Mouse (Mus musculus) lung, embryonic 14.5 days (tissue): ENCODE measurements around the gene 2200002D01Rik. TPM values are rescaled to one million over a fixed set of nuclear protein-coding genes. Genes with fewer than 3 reads are reported as not detected.
A peak's percentile ranks its signal among the peaks of the same experiment; 100 is the strongest.

Experiments used
- ATAC-seq: fragments of 200-750 bp; cut with Nextera tagmentation; 2 replicates; pipeline ENCODE4 v1.8.0; 2017; ENCODE audit warnings: mild to moderate bottlenecking, moderate TSS enrichment, moderate library complexity; ENCODE audit not compliant: insufficient read depth
- DNase-seq: peaks from one replicate; pipeline ENCODE4 v3.0.0-alpha.2; 2015
- H3K27ac ChIP-seq: fragments of 300-500 bp; sonication (generic); 2 replicates; pipeline ENCODE4 v1.5.1; 2014; ENCODE audit warnings: low read depth, mild to moderate bottlenecking, moderate library complexity
- H3K27me3 ChIP-seq: fragments of 300-500 bp; sonication (generic); 2 replicates; pipeline ENCODE4 v1.6.1; 2014; ENCODE audit warnings: low read length, control low read depth; ENCODE audit not compliant: insufficient read depth
- H3K36me3 ChIP-seq: fragments of 300-500 bp; sonication (generic); 2 replicates; pipeline ENCODE4 v1.6.1; 2014; ENCODE audit warnings: control low read depth; ENCODE audit not compliant: insufficient read depth
- H3K4me1 ChIP-seq: fragments of 300-500 bp; sonication (generic); 2 replicates; pipeline ENCODE4 v1.6.1; 2014; ENCODE audit warnings: antibody characterized with exemption, control low read depth; ENCODE audit not compliant: insufficient read depth
- H3K4me2 ChIP-seq: fragments of 300-500 bp; sonication (generic); 2 replicates; pipeline ENCODE4 v1.6.1; 2014; ENCODE audit warnings: mild to moderate bottlenecking
- H3K4me3 ChIP-seq: fragments of 300-500 bp; sonication (generic); 2 replicates; pipeline ENCODE4 v1.5.1; 2014; ENCODE audit warnings: low read depth, low read length
- H3K9ac ChIP-seq: fragments of 300-500 bp; sonication (generic); 2 replicates; pipeline ENCODE4 v1.6.1; 2014
- H3K9me3 ChIP-seq: fragments of 300-500 bp; sonication (generic); 2 replicates; pipeline ENCODE4 v1.6.1; 2016; ENCODE audit warnings: low read depth, low read length, control low read depth
- CTCF ChIP-seq: IDR thresholded peaks from 2 replicates; pipeline ENCODE4 v1.5.1; 2016; ENCODE audit warnings: antibody characterized with exemption, low read depth
- WGBS: fragments of 180-500 bp; shearing (Covaris S2); extraction: QIAGEN DNeasy Blood & Tissue Kit; methylation state at CpG from one replicate; pipeline ENCODE4 v1.1.7; 2014; 5-methylcytosine and 5-hydroxymethylcytosine counted together
- polyA plus RNA-seq: library from polyadenylated mRNA; unstranded; fragments of >200 nt; fragmentation: Nextera tagmentation; extraction: Ambion mirVana; gene quantifications from 2 replicates; pipeline ENCODE4 v1.2.1, GENCODE M21; 2014

Gene 2200002D01Rik
- polyA plus RNA-seq, 1 experiment from 2014 or later = 4.7 TPM

- Histone ChIP-seq H3K27me3 (peaks cover 10% of the 10 kb centered on the region), H3K27ac (no peak overlapping the region), H3K9me3 (no peaks in the 10 kb centered on the region), H3K4me2 (no peak overlapping the region), H3K4me3 (no peak overlapping the region), H3K9ac (no peak overlapping the region), H3K4me1 (peaks cover 7% of the 10 kb centered on the region), H3K36me3 (no peaks in the 10 kb centered on the region)
- 82% methylated on average over 4 of the region's 4 CpGs for WGBS
- DNase-seq (no peak), ATAC-seq (no peak)
- TF ChIP-seq CTCF = no peak
Measured at GRCm38 (mm10) chr7:29236593-29236992, 11.7 kb downstream of the 2200002D01Rik start.

DNA sequence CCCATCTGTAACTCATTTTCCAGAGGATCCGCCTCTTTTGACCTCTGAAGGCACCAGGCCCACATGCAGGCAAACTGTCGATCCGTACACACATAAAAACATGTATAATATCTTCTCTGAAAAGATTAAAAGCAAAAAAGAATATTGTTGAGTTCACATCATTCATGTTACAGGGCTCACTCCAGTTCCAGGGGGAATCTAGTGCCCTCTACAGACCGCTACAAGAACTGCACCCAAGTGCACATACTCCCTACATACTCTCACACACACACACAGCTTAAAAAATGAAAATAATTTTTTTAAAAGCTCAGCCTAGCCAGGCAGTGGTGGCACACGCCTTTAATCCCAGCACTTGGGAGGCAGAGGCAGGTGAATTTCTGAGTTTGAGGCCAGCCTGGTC, 13.6 kb downstream of the 2200002D01Rik start:
- DNase-seq (no peak), ATAC-seq (no peak)
- peaks cover 15% of the 10 kb centered on the region for H3K27me3 ChIP-seq
- 71% methylated on average over 5 of the region's 5 CpGs for WGBS
- H3K4me3 ChIP-seq = no peak overlapping the region
- peak; percentile 44 for TF ChIP-seq CTCF
- H3K4me1 ChIP-seq = peaks cover 7% of the 10 kb centered on the region
- no peaks in the 10 kb centered on the region for H3K9me3 ChIP-seq
- no peak overlapping the region for H3K4me2 ChIP-seq
- no peaks in the 10 kb centered on the region for H3K36me3 ChIP-seq
- no peak overlapping the region for H3K27ac ChIP-seq
- no peak overlapping the region for H3K9ac ChIP-seq

- WGBS = 52% methylated on average over 6 of the region's 6 CpGs
- no peak overlapping the region for H3K9ac ChIP-seq
- peaks cover 15% of the 10 kb centered on the region for H3K27me3 ChIP-seq
- no peak for TF ChIP-seq CTCF
- no peak overlapping the region for H3K4me3 ChIP-seq
- ATAC-seq = no peak
- H3K9me3 ChIP-seq = no peaks in the 10 kb centered on the region
- no peaks in the 10 kb centered on the region for H3K36me3 ChIP-seq
- peak; percentile 76 for DNase-seq
- H3K4me2 ChIP-seq = no peak overlapping the region
- 0 out of 2 replicates have a peak overlapping the region, but pooled peaks have one; percentile 8 for H3K27ac ChIP-seq
- no peaks in the 10 kb centered on the region; the same call in 1 of the 2 replicates for H3K4me1 ChIP-seq
Measured at GRCm38 (mm10) chr7:29233745-29234144, 14.5 kb downstream of the 2200002D01Rik start.

DNA sequence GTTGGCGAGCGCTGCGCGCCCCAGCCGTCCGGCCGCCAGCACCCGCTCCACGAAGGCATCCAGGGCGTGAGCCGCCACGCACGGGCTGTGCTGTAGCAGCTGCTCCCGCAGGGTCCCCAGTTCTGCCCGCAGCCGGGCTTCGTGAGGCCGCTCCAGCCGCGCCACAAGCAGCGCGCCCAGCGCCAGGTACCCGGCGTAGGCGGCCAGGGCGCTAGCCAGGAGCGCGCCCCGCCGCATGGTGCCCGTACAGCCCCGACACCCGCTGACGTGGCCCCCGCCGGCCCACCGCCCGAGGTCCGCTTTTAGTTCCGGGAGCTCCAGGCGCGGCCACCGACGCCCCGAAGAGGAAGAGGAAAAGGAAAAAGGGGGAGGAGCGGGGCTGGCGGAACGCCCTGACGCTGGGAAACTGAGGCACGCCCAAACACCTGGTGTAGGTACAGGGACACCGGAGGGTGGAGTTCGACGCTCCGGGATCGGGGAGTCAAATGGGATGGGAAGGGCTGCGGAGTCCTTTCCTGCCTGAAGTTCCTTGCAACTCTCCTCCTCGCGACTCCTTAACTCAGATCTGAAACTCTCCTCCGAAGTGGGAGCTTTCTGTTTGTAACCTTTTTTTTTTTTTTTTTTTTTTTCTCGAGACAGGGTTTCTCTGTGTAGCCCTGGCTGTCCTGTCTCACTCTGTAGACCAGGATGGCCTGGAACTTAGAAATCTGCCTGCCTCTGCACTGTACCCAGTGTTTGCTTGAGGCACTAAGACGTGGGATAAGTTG, 15.8 kb downstream of the 2200002D01Rik start, which contains the start of gene Kcnk6:
Kcnk6 (minus strand) TSS at position 269 of the 767 bp plus-strand sequence.
- Histone ChIP-seq H3K36me3 (no peaks in the 10 kb centered on the region), H3K4me2 (peak within 1 kb of the TSS; percentile 97), H3K27me3 (peaks cover 15% of the 10 kb centered on the region), H3K27ac (no peak within 1 kb of the TSS), H3K9me3 (no peaks in the 10 kb centered on the region), H3K4me1 (no peaks in the 10 kb centered on the region), H3K4me3 (peak within 1 kb of the TSS; percentile 59), H3K9ac (peak within 1 kb of the TSS; percentile 71)
- DNase-seq (peak; percentile 47), ATAC-seq (0 out of 2 replicates have a peak, but pooled peaks have one; percentile 19)
- no peak for TF ChIP-seq CTCF
- 1% methylated on average over 60 of the region's 62 CpGs for WGBS

- H3K27ac ChIP-seq = no peak overlapping the region
- peaks cover 15% of the 10 kb centered on the region for H3K27me3 ChIP-seq
Measured at GRCm38 (mm10) chr7:29231517-29231916, 16.7 kb downstream of the 2200002D01Rik start.

GRCm38 (mm10) chr7:29230560-29230959, 17.7 kb downstream of the 2200002D01Rik start:
- Histone ChIP-seq H3K9me3 (no peaks in the 10 kb centered on the region), H3K9ac (no peak overlapping the region), H3K36me3 (no peaks in the 10 kb centered on the region), H3K27me3 (peaks cover 15% of the 10 kb centered on the region), H3K4me3 (no peak overlapping the region), H3K4me2 (no peak overlapping the region), H3K4me1 (no peaks in the 10 kb centered on the region), H3K27ac (no peak overlapping the region)
- TF ChIP-seq CTCF = no peak
- DNase-seq = no peak
- WGBS = 37% methylated on average over 3 of the region's 3 CpGs
- ATAC-seq = no peak

More at GRCm38 (mm10) chr7:29231517-29231916, 16.7 kb downstream of the 2200002D01Rik start:
- Histone ChIP-seq H3K4me3 (peak overlapping the region; percentile 59), H3K36me3 (no peaks in the 10 kb centered on the region), H3K9ac (no peak overlapping the region), H3K9me3 (no peaks in the 10 kb centered on the region), H3K4me1 (no peaks in the 10 kb centered on the region), H3K4me2 (peak overlapping the region; percentile 97)
- DNase-seq = no peak
- TF ChIP-seq CTCF = no peak
- no peak for ATAC-seq
- 55% methylated on average over 3 of the region's 3 CpGs for WGBS

DNA sequence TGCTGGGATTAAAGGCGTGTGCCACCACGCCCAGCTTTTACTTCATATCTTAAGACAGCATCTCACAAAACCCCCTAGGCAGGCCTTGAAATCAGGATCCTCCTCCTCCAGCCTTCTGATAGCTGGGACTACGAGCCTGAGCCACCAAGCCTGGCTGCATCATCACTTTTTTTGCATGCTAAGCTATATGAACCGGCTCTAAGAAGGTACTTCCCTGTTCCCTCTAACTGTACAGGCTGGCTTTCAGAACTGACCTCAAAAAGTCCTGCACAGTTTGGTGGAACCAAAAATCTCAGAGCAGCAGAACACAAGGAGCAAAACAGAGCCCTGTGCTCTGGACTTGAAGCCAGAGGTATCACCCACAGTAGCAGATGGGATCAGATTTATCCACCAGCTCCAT, 20.1 kb downstream of the 2200002D01Rik start:
- no peaks in the 10 kb centered on the region for H3K9me3 ChIP-seq
- H3K36me3 ChIP-seq = no peaks in the 10 kb centered on the region
- 68% methylated on average over 4 of the region's 4 CpGs for WGBS
- no peak for TF ChIP-seq CTCF
- H3K27me3 ChIP-seq = peaks cover 15% of the 10 kb centered on the region
- H3K9ac ChIP-seq = no peak overlapping the region
- ATAC-seq = no peak
- H3K4me2 ChIP-seq = no peak overlapping the region
- H3K4me3 ChIP-seq = no peak overlapping the region
- DNase-seq = no peak
- H3K27ac ChIP-seq = no peak overlapping the region
- H3K4me1 ChIP-seq = no peaks in the 10 kb centered on the region
